Mouse (Mus musculus) splenic B cell, adult 2 months (primary cell): Measurements from ENCODE around the gene Armc3.

Experiments
- DNase-seq: peaks from one replicate; pipeline ENCODE4 v3.0.0-alpha.2; 2011; ENCODE audit warnings: low read depth, low spot score
- H3K27me3 ChIP-seq: 2 replicates; pipeline ENCODE4 v1.6.1; 2012; ENCODE audit warnings: mild to moderate bottlenecking, low read length, moderate library complexity, mixed read lengths; ENCODE audit not compliant: control insufficient read depth, poor library complexity, insufficient read depth, severe bottlenecking
- H3K36me3 ChIP-seq: 2 replicates; pipeline ENCODE4 v1.6.1; 2012; ENCODE audit warnings: mild to moderate bottlenecking, low read length, moderate library complexity, mixed read lengths; ENCODE audit not compliant: control insufficient read depth, poor library complexity, insufficient read depth, severe bottlenecking

Gene Armc3

GRCm38 (mm10) chr2:19198452-19199365, at the start of gene Armc3:
Armc3 (plus strand) TSS chr2:19199302.
- peak; percentile 59 for DNase-seq
- no peaks in the 10 kb centered on the region for H3K27me3 ChIP-seq
- H3K36me3 ChIP-seq, result no peaks in the 10 kb centered on the region

DNA sequence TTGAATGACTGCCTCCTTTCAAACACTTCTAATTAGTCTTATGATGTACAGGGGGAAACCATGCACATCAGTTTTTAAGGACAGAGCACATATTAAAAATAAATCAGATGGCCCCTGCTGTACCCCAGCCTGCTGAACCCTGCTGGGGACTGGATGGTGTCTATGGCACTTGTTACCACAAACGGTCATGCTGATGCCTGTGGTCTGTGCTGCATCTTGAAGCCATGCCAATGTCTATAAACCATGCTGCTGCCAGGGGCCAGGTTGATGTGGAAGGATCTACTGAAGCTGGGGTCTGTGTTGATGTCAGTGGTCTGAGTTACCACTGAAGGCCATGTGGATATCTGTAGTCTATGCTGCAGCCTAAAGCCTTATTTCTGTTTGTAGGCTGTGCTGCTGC, 46.4 kb upstream of the Armc3 start:
- no peak for DNase-seq

DNA sequence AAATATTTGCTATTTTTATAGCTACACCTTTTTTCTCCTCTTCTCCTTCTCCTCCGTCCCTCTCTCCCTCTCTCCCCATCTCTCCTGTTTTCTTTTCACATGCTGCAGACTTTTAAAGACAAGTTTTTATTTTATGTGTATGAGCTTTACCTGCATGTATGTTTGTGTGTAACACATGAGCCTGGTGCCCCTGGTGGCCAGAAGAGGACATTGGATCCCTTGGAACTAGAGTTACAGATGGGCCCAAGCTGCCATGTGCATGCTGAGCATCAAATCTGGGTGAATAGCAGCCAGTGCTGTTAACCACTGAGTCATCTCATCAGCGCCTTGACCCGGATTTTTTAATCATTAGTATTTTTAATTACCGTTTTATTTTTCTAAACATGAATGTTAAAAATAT, 42.9 kb upstream of the Armc3 start:
- DNase-seq, result peak; percentile 68
- Histone ChIP-seq H3K27me3 (no peaks in the 10 kb centered on the region), H3K36me3 (no peaks in the 10 kb centered on the region)

More for the DNA sequence above, 46.4 kb upstream of the Armc3 start:
- Histone ChIP-seq H3K27me3 (no peaks in the 10 kb centered on the region), H3K36me3 (no peaks in the 10 kb centered on the region)

DNA sequence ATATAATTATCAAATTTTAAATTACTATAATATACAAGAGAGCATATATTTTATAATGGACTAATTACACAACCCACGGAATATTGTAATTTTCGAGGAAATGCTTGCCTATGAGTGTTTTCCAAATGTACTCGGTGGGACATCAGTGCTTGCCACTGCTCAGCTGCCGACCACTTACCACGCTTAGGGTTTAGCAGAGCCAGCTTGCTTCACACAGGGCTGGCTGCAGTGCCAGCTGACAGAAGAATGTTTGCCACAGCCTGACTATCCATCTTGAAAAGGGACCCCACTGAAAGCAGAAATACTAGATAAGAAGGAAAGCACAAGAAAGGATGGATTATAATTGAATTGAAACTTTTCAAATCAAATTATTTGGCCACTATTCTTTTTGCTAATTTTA, 39.6 kb upstream of the Armc3 start:
- no peak for DNase-seq
- H3K36me3 ChIP-seq, result no peaks in the 10 kb centered on the region

GRCm38 (mm10) chr2:19160368-19161114, 38.6 kb upstream of the Armc3 start:
- DNase-seq, result no peak
- no peaks in the 10 kb centered on the region for H3K27me3 ChIP-seq
- no peaks in the 10 kb centered on the region for H3K36me3 ChIP-seq

More for the DNA sequence above, 39.6 kb upstream of the Armc3 start:
- H3K27me3 ChIP-seq, result no peaks in the 10 kb centered on the region

DNA sequence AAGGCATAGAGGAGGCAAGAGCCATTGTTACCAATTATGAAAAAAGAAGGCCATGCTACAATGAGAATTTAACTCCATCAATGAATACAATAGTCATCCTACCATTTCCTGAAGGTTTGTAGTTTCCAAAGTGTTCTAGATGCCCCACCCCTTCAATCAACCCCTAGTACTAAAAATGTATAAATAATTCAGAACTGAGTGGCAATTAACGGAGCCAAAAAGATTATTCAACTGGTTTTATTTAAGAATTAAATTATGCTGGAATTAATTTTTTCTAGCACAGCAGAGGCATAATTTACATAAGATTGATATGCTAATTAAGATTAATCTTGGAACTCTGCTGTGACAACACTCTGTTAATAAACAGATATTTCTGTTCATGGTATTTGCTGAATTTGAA, 34.9 kb upstream of the Armc3 start:
- DNase-seq, result no peak
- Histone ChIP-seq H3K36me3 (no peaks in the 10 kb centered on the region), H3K27me3 (no peaks in the 10 kb centered on the region)

DNA sequence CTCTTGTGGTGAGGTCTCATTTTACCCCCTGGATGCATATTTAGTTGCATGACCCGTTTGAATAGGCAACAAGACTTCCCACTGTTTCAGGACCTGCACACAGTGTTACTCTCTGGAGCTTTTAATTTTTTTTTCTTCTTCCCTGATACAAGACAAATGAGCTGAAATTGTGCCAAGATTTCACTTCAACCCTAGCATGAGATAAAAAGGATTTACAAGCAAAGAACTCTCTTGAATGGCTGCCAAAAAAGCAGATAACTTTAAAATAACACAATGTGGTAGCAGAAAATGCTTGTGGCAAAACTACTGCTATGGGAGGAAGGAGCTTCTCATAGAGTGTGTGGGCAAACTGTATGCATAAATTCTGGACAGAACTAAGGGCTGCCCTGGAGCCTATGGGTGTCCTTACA, 22.3 kb upstream of the Armc3 start:
- no peaks in the 10 kb centered on the region for H3K36me3 ChIP-seq
- no peak for DNase-seq
- H3K27me3 ChIP-seq, result no peaks in the 10 kb centered on the region

- DNase-seq, result no peak
- Histone ChIP-seq H3K36me3 (no peaks in the 10 kb centered on the region), H3K27me3 (no peaks in the 10 kb centered on the region)
These were observed 308 bp downstream of the Armc3 start for GRCm38 (mm10) chr2:19199366-19199853.

DNA sequence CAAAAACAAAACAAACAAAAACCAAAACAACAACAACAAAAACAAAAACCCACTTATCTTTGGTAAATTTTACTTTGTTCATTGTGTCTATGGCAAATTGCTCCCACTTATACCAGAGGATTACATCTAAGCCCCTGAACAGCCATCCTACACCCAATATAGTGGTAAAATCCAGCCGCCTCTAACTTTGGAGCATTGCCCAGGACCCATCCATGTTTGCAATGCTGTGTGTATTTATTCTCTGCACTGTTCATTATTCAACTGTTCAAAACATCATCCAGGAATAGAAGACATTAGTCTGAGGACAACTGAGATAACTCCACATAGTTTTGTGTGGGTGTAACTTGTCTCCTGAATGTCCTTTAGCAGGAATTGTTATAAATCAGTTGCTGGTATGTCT, 1.0 kb downstream of the Armc3 start:
- no peak for DNase-seq
- H3K27me3 ChIP-seq, result no peaks in the 10 kb centered on the region
- H3K36me3 ChIP-seq, result no peaks in the 10 kb centered on the region

DNA sequence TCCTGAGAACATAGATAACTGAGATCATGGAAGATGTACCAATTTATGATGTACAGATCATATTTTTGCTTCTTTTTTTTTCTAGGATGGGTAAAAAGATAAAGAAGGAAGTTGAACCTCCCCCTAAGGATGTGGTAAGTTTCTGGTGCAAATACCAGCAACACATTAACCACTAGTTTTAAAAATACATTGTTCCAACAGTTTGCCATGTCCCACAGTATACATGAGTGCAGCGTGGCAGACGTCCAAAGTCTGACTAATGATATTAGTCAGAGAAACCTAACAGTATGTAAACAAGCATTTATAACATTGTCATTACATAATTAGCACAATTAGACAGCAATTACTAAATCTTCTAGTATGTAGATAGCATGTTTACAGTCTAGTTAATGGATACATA, 2.6 kb downstream of the Armc3 start:
- Histone ChIP-seq H3K27me3 (no peaks in the 10 kb centered on the region), H3K36me3 (no peaks in the 10 kb centered on the region)
- no peak for DNase-seq

GRCm38 (mm10) chr2:19234305-19234704, 35.2 kb downstream of the Armc3 start:
- DNase-seq, result no peak
- Histone ChIP-seq H3K27me3 (no peaks in the 10 kb centered on the region), H3K36me3 (no peaks in the 10 kb centered on the region)

DNA sequence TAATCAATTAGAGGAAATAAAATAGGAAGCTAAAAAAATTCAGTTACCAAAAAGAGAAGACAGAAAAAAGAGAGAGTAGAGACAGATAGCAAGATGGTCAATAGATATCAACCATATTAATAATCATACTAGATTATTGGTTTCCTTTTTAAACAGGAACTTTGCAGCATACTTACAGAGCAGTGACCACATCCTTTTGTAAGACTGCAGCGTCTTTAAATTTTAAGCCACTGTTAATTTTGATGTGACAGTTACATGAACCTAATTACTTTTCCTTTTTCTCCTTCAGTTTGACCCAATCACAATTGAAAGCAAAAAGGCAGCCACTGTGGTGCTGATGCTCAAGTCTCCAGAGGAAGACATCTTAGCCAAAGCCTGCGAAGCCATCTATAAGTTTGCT, 36.1 kb downstream of the Armc3 start:
- no peak for DNase-seq
- no peaks in the 10 kb centered on the region for H3K36me3 ChIP-seq
- H3K27me3 ChIP-seq, result no peaks in the 10 kb centered on the region

GRCm38 (mm10) chr2:19235614-19236013, 36.5 kb downstream of the Armc3 start:
- Histone ChIP-seq H3K27me3 (no peaks in the 10 kb centered on the region), H3K36me3 (no peaks in the 10 kb centered on the region)
- DNase-seq, result no peak

- DNase-seq, result peak; percentile 23
- H3K27me3 ChIP-seq, result no peaks in the 10 kb centered on the region
These were observed 39.7 kb downstream of the Armc3 start for GRCm38 (mm10) chr2:19238771-19239170.

DNA sequence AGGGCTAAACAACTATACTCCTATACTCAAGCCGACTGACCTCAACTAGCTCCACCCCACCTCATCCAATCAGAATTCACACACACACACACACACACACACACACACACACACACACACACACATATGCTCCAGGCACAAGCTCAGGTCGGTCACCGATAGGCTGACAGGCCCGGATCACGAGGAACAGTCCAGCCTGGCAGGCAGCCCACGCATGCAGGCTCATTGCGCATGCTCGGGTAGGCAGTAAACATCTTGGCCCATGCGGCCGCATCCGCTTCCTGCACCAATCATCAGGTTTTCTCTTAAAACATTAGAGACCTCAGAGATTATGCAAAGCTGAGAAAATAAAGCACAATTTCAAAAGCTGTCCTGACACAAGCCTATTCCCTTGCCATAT, 50.5 kb downstream of the Armc3 start:
- no peaks in the 10 kb centered on the region for H3K27me3 ChIP-seq
- DNase-seq, result no peak
- no peaks in the 10 kb centered on the region for H3K36me3 ChIP-seq

More at GRCm38 (mm10) chr2:19238771-19239170, 39.7 kb downstream of the Armc3 start:
- H3K36me3 ChIP-seq, result no peaks in the 10 kb centered on the region
